Mouse (Mus musculus): ENCODE measurements around the gene Shroom2. TPM values are rescaled to one million over a fixed set of nuclear protein-coding genes. Genes with fewer than 3 reads are reported as not detected.

The Shroom2 gene
- polyA plus RNA-seq, 1 experiment from 2014 or later: 5.9 TPM

DNA sequence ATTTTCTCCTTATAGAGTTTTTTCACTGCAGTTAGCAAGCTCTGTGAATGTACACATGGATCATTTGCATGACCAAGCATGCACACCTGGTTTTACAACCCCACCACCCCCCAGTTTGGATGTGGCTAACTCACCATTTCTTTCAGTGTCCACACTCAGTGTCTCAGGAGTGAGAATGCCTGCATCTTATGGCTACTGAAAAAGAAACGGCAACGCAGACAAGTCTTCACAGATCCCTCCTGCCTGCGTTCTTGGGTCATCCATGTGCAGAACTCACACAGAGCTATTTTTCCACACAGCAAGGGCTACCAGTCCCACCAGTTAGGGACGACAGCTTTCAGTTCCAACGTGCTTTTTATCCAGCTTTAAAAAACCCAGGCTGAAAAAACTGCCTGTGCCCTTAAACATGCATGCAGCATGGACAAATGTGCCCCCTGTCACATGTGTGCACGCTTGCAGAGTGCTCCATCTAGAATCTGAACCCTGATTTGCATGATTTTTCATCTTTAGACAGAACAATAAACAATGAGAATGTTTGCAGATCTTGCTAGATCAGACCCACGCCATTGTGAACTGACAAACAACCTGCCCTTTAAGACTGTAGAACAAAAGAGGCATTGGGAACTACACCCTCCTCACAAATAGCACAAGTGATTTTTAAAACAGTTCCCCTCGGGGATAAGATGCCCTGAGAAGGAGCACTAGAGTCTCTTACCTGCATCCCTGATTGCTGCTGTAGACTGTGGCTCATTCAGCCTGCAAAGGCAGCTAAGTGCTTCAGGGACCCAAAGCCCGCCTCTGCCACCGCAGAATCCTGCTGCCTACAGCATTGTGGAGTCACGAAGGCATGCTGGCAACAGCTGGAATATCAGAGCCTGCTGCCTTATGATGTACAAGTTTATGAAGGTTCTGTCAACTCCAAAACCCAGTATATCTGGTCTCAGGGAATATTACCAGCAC is 125.3 kb downstream of the Shroom2 start:
- no peak for TF ChIP-seq CTCF (IDR thresholded peaks at IDR 0.05; ENCODE audit: low read depth)
- WGBS: 58% methylated on average over 11 of the region's 11 CpGs
- DNase-seq (ENCODE audit: low spot score): no peak
- ATAC-seq (replicated peaks; ENCODE audit: low FRiP score, low read depth): no peak
- Histone ChIP-seq H3K4me1 (replicated peaks; ENCODE audit: insufficient read depth, low read length) (no peaks in the 10 kb centered on the region), H3K9me3 (replicated peaks; ENCODE audit: low read length) (no peaks in the 10 kb centered on the region), H3K4me3 (replicated peaks; ENCODE audit: low read depth, low read length) (no peak overlapping the region), H3K9ac (ENCODE audit: low read depth, low read length) (no peak overlapping the region), H3K36me3 (ENCODE audit: insufficient read depth, low read length) (no peaks in the 10 kb centered on the region), H3K27ac (no peak overlapping the region), H3K27me3 (ENCODE audit: insufficient read depth, low read length) (no peaks in the 10 kb centered on the region), H3K4me2 (ENCODE audit: low read length) (no peak overlapping the region)

DNA sequence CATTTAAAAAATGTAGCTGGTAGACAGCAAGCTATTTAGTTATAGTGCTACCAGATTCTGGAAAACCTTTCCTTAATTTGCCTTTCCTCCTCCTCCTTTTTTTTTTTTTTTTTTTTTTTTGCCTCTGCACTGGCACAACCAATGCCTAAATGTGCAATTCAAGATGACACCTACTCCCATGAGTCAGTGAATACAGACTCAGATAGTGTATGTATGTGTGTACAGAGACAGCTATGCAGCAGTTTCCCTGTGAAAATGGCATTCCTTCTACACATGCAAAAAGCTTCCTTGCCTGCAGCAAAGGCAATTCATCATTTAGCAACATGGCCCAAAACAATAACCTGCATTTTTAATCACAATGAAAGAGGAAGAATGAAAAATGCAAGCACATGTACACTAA is 126.1 kb downstream of the Shroom2 start:
- DNase-seq (ENCODE audit: low spot score): no peak
- H3K4me1 ChIP-seq (replicated peaks; ENCODE audit: insufficient read depth, low read length): no peaks in the 10 kb centered on the region
- no peak overlapping the region for H3K9ac ChIP-seq (ENCODE audit: low read depth, low read length)

DNA sequence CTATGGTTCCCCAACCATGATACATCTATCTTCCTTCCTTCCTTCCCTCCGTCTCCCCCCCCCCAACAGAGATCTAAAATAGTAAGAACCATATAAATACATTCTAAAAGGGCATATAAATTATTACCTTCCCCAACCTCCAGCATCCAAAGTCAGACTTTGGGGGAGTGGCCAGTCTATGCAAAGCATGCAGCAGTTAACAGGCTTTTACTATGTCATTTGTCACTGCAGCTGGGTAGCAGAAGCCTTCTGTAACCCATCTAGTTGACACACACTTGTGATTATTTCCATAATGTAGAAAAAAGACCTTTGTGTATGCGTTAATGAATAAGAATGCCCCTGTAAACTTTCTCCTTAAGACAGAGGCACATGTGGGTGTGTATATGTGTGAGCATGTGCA is 126.6 kb downstream of the Shroom2 start:
- H3K27me3 ChIP-seq (ENCODE audit: insufficient read depth, low read length): no peaks in the 10 kb centered on the region
- H3K4me3 ChIP-seq (replicated peaks; ENCODE audit: low read depth, low read length): no peak overlapping the region
- H3K27ac ChIP-seq: no peak overlapping the region
- no peak for TF ChIP-seq CTCF (IDR thresholded peaks at IDR 0.05; ENCODE audit: low read depth)
- H3K36me3 ChIP-seq (ENCODE audit: insufficient read depth, low read length): no peaks in the 10 kb centered on the region
- DNase-seq (ENCODE audit: low spot score) (no peak), ATAC-seq (replicated peaks; ENCODE audit: low FRiP score, low read depth) (no peak)
- no peak overlapping the region for H3K4me2 ChIP-seq (ENCODE audit: low read length)
- no peak overlapping the region for H3K9ac ChIP-seq (ENCODE audit: low read depth, low read length)
- WGBS: 73% methylated on average over 2 of the region's 2 CpGs
- no peaks in the 10 kb centered on the region for H3K4me1 ChIP-seq (replicated peaks; ENCODE audit: insufficient read depth, low read length)
- no peaks in the 10 kb centered on the region for H3K9me3 ChIP-seq (replicated peaks; ENCODE audit: low read length)

More for the DNA sequence above, 126.1 kb downstream of the Shroom2 start:
- no peak for ATAC-seq (replicated peaks; ENCODE audit: low FRiP score, low read depth)
- no peak overlapping the region for H3K27ac ChIP-seq
- no peaks in the 10 kb centered on the region for H3K36me3 ChIP-seq (ENCODE audit: insufficient read depth, low read length)
- H3K9me3 ChIP-seq (replicated peaks; ENCODE audit: low read length): no peaks in the 10 kb centered on the region
- no peak for TF ChIP-seq CTCF (IDR thresholded peaks at IDR 0.05; ENCODE audit: low read depth)
- no peaks in the 10 kb centered on the region for H3K27me3 ChIP-seq (ENCODE audit: insufficient read depth, low read length)
- no peak overlapping the region for H3K4me2 ChIP-seq (ENCODE audit: low read length)
- H3K4me3 ChIP-seq (replicated peaks; ENCODE audit: low read depth, low read length): no peak overlapping the region

DNA sequence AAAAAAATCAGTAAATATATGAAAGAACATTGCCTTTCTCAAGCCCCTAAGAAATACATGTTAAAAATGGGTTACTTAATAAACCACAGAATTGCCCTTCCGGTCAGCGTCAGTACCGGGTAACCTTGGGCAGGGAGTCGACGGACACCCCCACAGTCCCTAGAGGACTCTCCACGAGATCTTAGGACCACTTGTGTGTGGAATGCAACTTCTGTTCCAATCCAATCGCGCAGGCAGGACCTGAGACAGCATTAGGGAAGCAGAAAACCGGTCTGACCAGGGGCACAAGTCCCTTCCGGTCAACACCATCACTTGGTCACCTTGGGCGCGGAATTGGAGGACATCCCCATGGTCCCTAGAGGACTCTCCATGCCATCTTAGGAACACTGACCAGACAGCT is 133.9 kb downstream of the Shroom2 start:
- 88% methylated on average over 12 of the region's 12 CpGs for WGBS
- TF ChIP-seq CTCF (IDR thresholded peaks at IDR 0.05; ENCODE audit: low read depth): no peak

DNA sequence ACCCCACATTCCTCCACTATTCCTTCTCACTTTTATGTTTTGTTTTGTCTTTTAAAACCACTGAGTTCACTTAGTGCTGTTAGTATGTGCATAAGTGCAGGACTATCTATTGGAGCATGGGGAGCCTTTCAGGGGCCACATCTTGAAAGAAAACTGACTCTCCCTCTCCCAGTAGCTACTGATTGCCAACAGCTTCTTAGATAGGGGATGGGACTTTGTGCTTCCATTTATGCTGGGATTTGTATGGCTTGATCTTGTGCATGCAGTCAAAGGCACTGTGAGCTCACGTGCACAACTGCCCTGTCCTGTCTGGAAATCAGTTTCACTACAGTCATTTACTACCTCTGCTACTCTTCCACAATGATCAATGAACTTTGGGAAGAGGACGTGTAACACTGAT is 147.9 kb downstream of the Shroom2 start:
- Histone ChIP-seq H3K4me2 (ENCODE audit: low read length) (no peak overlapping the region), H3K27me3 (ENCODE audit: insufficient read depth, low read length) (no peaks in the 10 kb centered on the region), H3K9ac (ENCODE audit: low read depth, low read length) (no peak overlapping the region), H3K27ac (no peak overlapping the region), H3K4me3 (replicated peaks; ENCODE audit: low read depth, low read length) (no peak overlapping the region), H3K9me3 (replicated peaks; ENCODE audit: low read length) (no peaks in the 10 kb centered on the region), H3K4me1 (replicated peaks; ENCODE audit: insufficient read depth, low read length) (no peaks in the 10 kb centered on the region), H3K36me3 (ENCODE audit: insufficient read depth, low read length) (no peaks in the 10 kb centered on the region)
- no peak for TF ChIP-seq CTCF (IDR thresholded peaks at IDR 0.05; ENCODE audit: low read depth)
- ATAC-seq (replicated peaks; ENCODE audit: low FRiP score, low read depth) (no peak), DNase-seq (ENCODE audit: low spot score) (no peak)
- 85% methylated on average over 2 of the region's 2 CpGs for WGBS

More for the DNA sequence above, 133.9 kb downstream of the Shroom2 start:
- Histone ChIP-seq H3K4me1 (replicated peaks; ENCODE audit: insufficient read depth, low read length) (no peaks in the 10 kb centered on the region), H3K9me3 (replicated peaks; ENCODE audit: low read length) (no peaks in the 10 kb centered on the region), H3K27ac (no peak overlapping the region), H3K9ac (ENCODE audit: low read depth, low read length) (no peak overlapping the region), H3K4me2 (ENCODE audit: low read length) (no peak overlapping the region), H3K27me3 (ENCODE audit: insufficient read depth, low read length) (no peaks in the 10 kb centered on the region), H3K4me3 (replicated peaks; ENCODE audit: low read depth, low read length) (no peak overlapping the region), H3K36me3 (ENCODE audit: insufficient read depth, low read length) (no peaks in the 10 kb centered on the region)
- no peak for DNase-seq (ENCODE audit: low spot score)
- no peak for ATAC-seq (replicated peaks; ENCODE audit: low FRiP score, low read depth)

DNA sequence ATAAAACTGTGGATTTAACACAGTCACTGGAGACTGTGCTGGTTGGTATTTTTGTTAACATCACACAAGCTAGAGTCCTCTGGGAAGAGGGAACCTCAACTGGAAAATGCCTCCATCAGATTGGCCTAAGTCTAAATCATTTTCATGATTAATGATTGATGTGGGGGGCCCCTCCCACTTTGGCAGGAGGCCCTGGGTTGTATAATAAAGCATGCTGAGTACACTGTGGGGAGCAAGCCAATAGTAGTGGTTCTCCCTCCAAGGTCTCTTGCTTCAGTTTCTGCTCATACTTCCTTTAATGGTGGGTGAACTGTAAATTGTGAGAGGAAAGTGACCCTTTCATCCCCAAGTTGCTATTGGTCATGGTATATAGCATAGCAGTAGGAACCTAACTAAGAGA is 148.3 kb downstream of the Shroom2 start:
- no peak for TF ChIP-seq CTCF (IDR thresholded peaks at IDR 0.05; ENCODE audit: low read depth)
- H3K27me3 ChIP-seq (ENCODE audit: insufficient read depth, low read length): no peaks in the 10 kb centered on the region
- no peak for ATAC-seq (replicated peaks; ENCODE audit: low FRiP score, low read depth)
- no peak overlapping the region for H3K27ac ChIP-seq
- H3K4me2 ChIP-seq (ENCODE audit: low read length): no peak overlapping the region
- no peak overlapping the region for H3K4me3 ChIP-seq (replicated peaks; ENCODE audit: low read depth, low read length)
- H3K4me1 ChIP-seq (replicated peaks; ENCODE audit: insufficient read depth, low read length): no peaks in the 10 kb centered on the region
- no peak overlapping the region for H3K9ac ChIP-seq (ENCODE audit: low read depth, low read length)
- no peaks in the 10 kb centered on the region for H3K36me3 ChIP-seq (ENCODE audit: insufficient read depth, low read length)
- no peak for DNase-seq (ENCODE audit: low spot score)
- H3K9me3 ChIP-seq (replicated peaks; ENCODE audit: low read length): no peaks in the 10 kb centered on the region

Data from kidney, postnatal 0 days (tissue).